Mouse (Mus musculus) MEL (cell line): ENCODE measurements around the gene Keap1. TPM values are rescaled to one million over a fixed set of nuclear protein-coding genes. Genes with fewer than 3 reads are reported as not detected.

ENCODE experiments used
- DNase-seq: peaks from one replicate; pipeline ENCODE4 v3.0.0; 2011; ENCODE audit warnings: low read depth, low spot score
- H3K27ac ChIP-seq: 2 replicates; pipeline ENCODE4 v1.5.1; 2012; ENCODE audit warnings: low read depth, mild to moderate bottlenecking, control low read depth, low read length, moderate library complexity; ENCODE audit not compliant: control insufficient read depth
- H3K27me3 ChIP-seq, 2 experiments: fragments of 150-350 bp in 1 of 2; sonication (generic) in 1 of 2; 2 replicates each; pipeline ENCODE4 v1.6.1; 2012; ENCODE audit warnings: low read length in 2 of 2, mild to moderate bottlenecking in 2 of 2, improper control_type of control experiment in 1 of 2, moderate library complexity in 1 of 2; ENCODE audit not compliant: insufficient read depth in 2 of 2, control insufficient read depth in 1 of 2
- H3K36me3 ChIP-seq, 2 experiments: 2 replicates each; pipeline ENCODE4 v1.6.1; 2012 to 2014; ENCODE audit warnings: low read length in 2 of 2, improper control_type of control experiment in 1 of 2, inconsistent platforms in 1 of 2, mild to moderate bottlenecking in 1 of 2; ENCODE audit not compliant: insufficient read depth in 2 of 2, control insufficient read depth in 1 of 2
- H3K4me1 ChIP-seq, 2 experiments: fragments of 150-350 bp in 1 of 2; sonication (generic) in 1 of 2; 2 replicates each; pipeline ENCODE4 v1.6.1; 2012; ENCODE audit warnings: low read length in 2 of 2, improper control_type of control experiment in 1 of 2, mild to moderate bottlenecking in 1 of 2; ENCODE audit not compliant: insufficient read depth in 2 of 2, control insufficient read depth in 1 of 2
- H3K4me3 ChIP-seq, 2 experiments: fragments of 150-350 bp in 1 of 2; sonication (generic) in 1 of 2; 2 replicates each; pipeline ENCODE4 v1.5.1; 2012; ENCODE audit warnings: low read depth in 2 of 2, low read length in 2 of 2, mild to moderate bottlenecking in 2 of 2, moderate library complexity in 2 of 2, control low read depth in 1 of 2, improper control_type of control experiment in 1 of 2; ENCODE audit not compliant: control insufficient read depth in 1 of 2, insufficient read depth in 1 of 2
- H3K79me2 ChIP-seq: 2 replicates; pipeline ENCODE4 v1.6.1; 2012; ENCODE audit warnings: mild to moderate bottlenecking, low read length, moderate library complexity; ENCODE audit not compliant: control insufficient read depth, poor library complexity, insufficient read depth
- H3K9ac ChIP-seq: 2 replicates; pipeline ENCODE4 v1.6.1; 2012; ENCODE audit warnings: low read depth, mild to moderate bottlenecking, control low read depth, low read length, moderate library complexity; ENCODE audit not compliant: control insufficient read depth, poor library complexity, severe bottlenecking
- H3K9me3 ChIP-seq: fragments of 150-350 bp; sonication (generic); replicated peaks from 2 replicates; pipeline ENCODE4 v1.6.1; 2012; ENCODE audit warnings: mild to moderate bottlenecking, low read length, improper control_type of control experiment, moderate library complexity; ENCODE audit not compliant: insufficient read depth
- BHLHE40 ChIP-seq: IDR thresholded peaks from 2 replicates; pipeline ENCODE4 v1.6.1; 2012; ENCODE audit warnings: low read depth, mild to moderate bottlenecking, inconsistent platforms, low read length, improper control_type of control experiment, borderline replicate concordance
- CHD2 ChIP-seq: IDR thresholded peaks from 2 replicates; pipeline ENCODE4 v1.6.1; 2011; ENCODE audit warnings: low read length, improper control_type of control experiment
- CTCF ChIP-seq, 3 experiments: IDR thresholded peaks in 2 of 3; conservative IDR thresholded peaks in 1 of 3; 2 replicates each; pipeline ENCODE4 v1.5.1; 2011 to 2012; ENCODE audit warnings: low read length in 3 of 3, low read depth in 2 of 3, mild to moderate bottlenecking in 2 of 3, improper control_type of control experiment in 1 of 3, inconsistent platforms in 1 of 3, mixed read lengths in 1 of 3, moderate library complexity in 1 of 3; ENCODE audit not compliant: control insufficient read depth in 1 of 3, insufficient read depth in 1 of 3, poor library complexity in 1 of 3, severe bottlenecking in 1 of 3
- E2F4 ChIP-seq: IDR thresholded peaks from 2 replicates; pipeline ENCODE4 v1.6.1; 2011; ENCODE audit warnings: low read depth, low read length, improper control_type of control experiment, borderline replicate concordance
- ELF1 ChIP-seq: IDR thresholded peaks from 2 replicates; pipeline ENCODE4 v1.6.1; 2014; ENCODE audit warnings: low read depth, mild to moderate bottlenecking, inconsistent platforms, low read length, improper control_type of control experiment, moderate library complexity
- EP300 ChIP-seq, 2 experiments: IDR thresholded peaks; 2 replicates each; pipeline ENCODE4 v1.6.1; 2011; ENCODE audit warnings: improper control_type of control experiment in 2 of 2, low read length in 2 of 2, low read depth in 1 of 2, mild to moderate bottlenecking in 1 of 2
- ETS1 ChIP-seq: IDR thresholded peaks from 2 replicates; pipeline ENCODE4 v1.6.1; 2012; ENCODE audit warnings: low read depth, mild to moderate bottlenecking, inconsistent platforms, low read length, improper control_type of control experiment, moderate library complexity
- GABPA ChIP-seq: IDR thresholded peaks from 2 replicates; pipeline ENCODE4 v1.6.1; 2012; ENCODE audit warnings: low read depth, mild to moderate bottlenecking, inconsistent platforms, low read length, improper control_type of control experiment, moderate library complexity
- HCFC1 ChIP-seq: IDR thresholded peaks from 2 replicates; pipeline ENCODE4 v1.6.1; 2012; ENCODE audit warnings: low read depth, mild to moderate bottlenecking, inconsistent platforms, low read length, improper control_type of control experiment, moderate library complexity
- KAT2A ChIP-seq: conservative IDR thresholded peaks from 2 replicates; pipeline ENCODE4 v1.6.1; 2012; ENCODE audit warnings: low read depth, low read length, improper control_type of control experiment, inconsistent platforms
- MAFK ChIP-seq: IDR thresholded peaks from 2 replicates; pipeline ENCODE4 v1.6.1; 2011; ENCODE audit warnings: low read depth, mild to moderate bottlenecking, low read length, improper control_type of control experiment, borderline replicate concordance
- MAX ChIP-seq: IDR thresholded peaks from 2 replicates; pipeline ENCODE4 v1.6.1; 2011; ENCODE audit warnings: low read length, improper control_type of control experiment
- MAZ ChIP-seq: IDR thresholded peaks from 2 replicates; pipeline ENCODE4 v1.6.1; 2012; ENCODE audit warnings: low read depth, mild to moderate bottlenecking, inconsistent platforms, low read length, improper control_type of control experiment
- MEF2A ChIP-seq: IDR thresholded peaks from 2 replicates; pipeline ENCODE4 v1.6.1; 2014; ENCODE audit warnings: low read depth, mild to moderate bottlenecking, inconsistent platforms, low read length, improper control_type of control experiment; ENCODE audit not compliant: poor library complexity, insufficient replicate concordance, severe bottlenecking; ENCODE audit errors: extremely low read depth
- MXI1 ChIP-seq: IDR thresholded peaks from 2 replicates; pipeline ENCODE4 v1.6.1; 2011; ENCODE audit warnings: mild to moderate bottlenecking, low read depth, low read length, improper control_type of control experiment
- MYB ChIP-seq: IDR thresholded peaks from 2 replicates; pipeline ENCODE4 v1.6.1; 2011; ENCODE audit warnings: mild to moderate bottlenecking, low read depth, low read length, improper control_type of control experiment
- MYC ChIP-seq: IDR thresholded peaks from 2 replicates; pipeline ENCODE4 v1.6.1; 2011; ENCODE audit warnings: low read depth, mild to moderate bottlenecking, low read length, improper control_type of control experiment, moderate library complexity
- NELFE ChIP-seq: IDR thresholded peaks from 2 replicates; pipeline ENCODE4 v1.6.1; 2011; ENCODE audit warnings: low read depth, low read length, improper control_type of control experiment
- POLR2A ChIP-seq, 2 experiments: IDR thresholded peaks; 2 replicates each; pipeline ENCODE4 v1.6.1; 2011 to 2012; ENCODE audit warnings: low read length in 2 of 2, mild to moderate bottlenecking in 2 of 2, control low read depth in 1 of 2, improper control_type of control experiment in 1 of 2, low read depth in 1 of 2, moderate library complexity in 1 of 2; ENCODE audit not compliant: control insufficient read depth in 1 of 2, insufficient read depth in 1 of 2, poor library complexity in 1 of 2
- POLR2AphosphoS5 ChIP-seq: IDR thresholded peaks from 2 replicates; pipeline ENCODE4 v1.6.1; 2012; ENCODE audit warnings: low read depth, borderline replicate concordance, mild to moderate bottlenecking, inconsistent platforms, low read length, moderate library complexity, mixed read lengths
- RAD21 ChIP-seq: IDR thresholded peaks from 2 replicates; pipeline ENCODE4 v1.6.1; 2011; ENCODE audit warnings: mild to moderate bottlenecking, low read depth, low read length, improper control_type of control experiment
- TAL1 ChIP-seq: IDR thresholded peaks from 2 replicates; pipeline ENCODE4 v1.6.1; 2012; ENCODE audit warnings: mild to moderate bottlenecking, inconsistent platforms, low read length, moderate library complexity, mixed read lengths
- TCF12 ChIP-seq: IDR thresholded peaks from 2 replicates; pipeline ENCODE4 v1.6.1; 2014; ENCODE audit warnings: low read depth, mild to moderate bottlenecking, inconsistent platforms, low read length, improper control_type of control experiment, moderate library complexity
- UBTF ChIP-seq: IDR thresholded peaks from 2 replicates; pipeline ENCODE4 v1.6.1; 2012; ENCODE audit warnings: low read depth, mild to moderate bottlenecking, inconsistent platforms, low read length, improper control_type of control experiment, moderate library complexity, borderline replicate concordance; ENCODE audit not compliant: insufficient read depth
- USF1 ChIP-seq: IDR thresholded peaks from 2 replicates; pipeline ENCODE4 v1.6.1; 2014; ENCODE audit warnings: low read depth, mild to moderate bottlenecking, inconsistent platforms, low read length, improper control_type of control experiment, moderate library complexity
- USF2 ChIP-seq, 2 experiments: IDR thresholded peaks; 2 replicates each; pipeline ENCODE4 v1.6.1; 2011 to 2012; ENCODE audit warnings: improper control_type of control experiment in 2 of 2, low read length in 2 of 2, borderline replicate concordance in 1 of 2, inconsistent platforms in 1 of 2, low read depth in 1 of 2, mild to moderate bottlenecking in 1 of 2; ENCODE audit not compliant: insufficient read depth in 1 of 2
- ZKSCAN1 ChIP-seq: IDR thresholded peaks from 2 replicates; pipeline ENCODE4 v1.6.1; 2012; ENCODE audit warnings: low read depth, mild to moderate bottlenecking, inconsistent platforms, low read length, improper control_type of control experiment, moderate library complexity
- ZMIZ1 ChIP-seq: IDR thresholded peaks from 2 replicates; pipeline ENCODE4 v1.6.1; 2012; ENCODE audit warnings: low read depth, mild to moderate bottlenecking, inconsistent platforms, low read length, improper control_type of control experiment, moderate library complexity
- polyA plus RNA-seq, 2 experiments: library from polyadenylated mRNA; stranded (reverse) in 1 of 2; unstranded in 1 of 2; fragments of >175 nt in 1 of 2; fragments of >200 nt in 1 of 2; gene quantifications; 2 replicates each; pipeline versions ENCODE4 v1.2.1 to v1.2.4; 2012; ENCODE audit warnings: low replicate concordance in 2 of 2, low read depth in 1 of 2; ENCODE audit not compliant: insufficient read length in 2 of 2, insufficient read depth in 1 of 2, missing spikeins in 1 of 2
- total RNA-seq: library from RNA; depleted of rRNA; stranded (reverse); fragments of 300-350 nt; gene quantifications from 2 replicates; pipeline ENCODE4 v1.2.3, GENCODE M21; 2012

Gene Keap1
- total and polyA plus RNA-seq, 3 experiments, result 67.5 to 174 (median 171) TPM

DNA sequence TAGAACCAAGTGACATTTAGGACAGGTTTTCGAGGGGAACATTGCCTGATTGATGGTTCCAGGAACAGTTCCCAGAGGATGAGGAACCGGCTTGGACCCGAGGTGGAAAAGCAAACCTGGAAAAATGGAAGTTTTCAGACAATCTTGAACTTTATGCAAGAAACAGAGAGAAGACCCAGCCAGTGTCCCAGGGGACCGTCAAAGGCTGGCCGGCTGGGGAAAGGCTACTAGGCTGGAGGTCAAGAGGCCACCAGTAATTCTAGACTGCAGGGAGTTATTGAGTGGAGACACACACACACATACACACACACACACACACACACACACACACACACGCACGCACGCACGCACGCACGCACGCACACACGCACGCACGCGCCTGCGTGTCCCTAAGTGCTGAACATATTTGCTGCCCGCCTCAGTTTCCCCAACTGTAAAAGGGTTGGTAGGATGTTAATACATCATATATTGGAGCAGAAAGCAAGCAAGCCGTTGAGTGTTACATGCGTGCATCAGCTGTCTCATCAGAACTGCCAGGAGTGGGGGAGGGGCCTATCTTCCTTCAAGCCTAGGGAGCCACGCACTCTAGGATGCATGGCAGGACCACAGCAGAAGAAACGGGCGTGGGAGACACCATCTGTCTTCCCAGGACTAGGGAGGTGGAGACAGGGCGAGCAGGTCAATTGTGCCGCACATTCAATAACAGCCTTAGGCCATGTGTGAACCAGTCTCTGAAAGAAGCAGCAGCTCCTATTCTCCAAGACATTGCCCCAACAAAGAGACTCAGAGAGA is 22.9 kb downstream of the Keap1 start:
- H3K79me2 ChIP-seq, result no peaks in the 10 kb centered on the region
- H3K36me3 ChIP-seq, result peaks cover 3 to 4% of the 10 kb centered on the region in 2 experiments; a peak in 3 of 4 replicates
- H3K27ac ChIP-seq, result no peak overlapping the region
- H3K4me1 ChIP-seq, result no peaks in the 10 kb centered on the region
- no peak overlapping the region for H3K9ac ChIP-seq
- H3K9me3 ChIP-seq, result no peaks in the 10 kb centered on the region
- TF ChIP-seq ZMIZ1 (no peak), POLR2AphosphoS5 (peak; percentile 21; the same call in 1 of the 2 replicates)
- no peaks in the 10 kb centered on the region for H3K27me3 ChIP-seq
- DNase-seq, result peak; percentile 41
- H3K4me3 ChIP-seq, result no peak overlapping the region

DNA sequence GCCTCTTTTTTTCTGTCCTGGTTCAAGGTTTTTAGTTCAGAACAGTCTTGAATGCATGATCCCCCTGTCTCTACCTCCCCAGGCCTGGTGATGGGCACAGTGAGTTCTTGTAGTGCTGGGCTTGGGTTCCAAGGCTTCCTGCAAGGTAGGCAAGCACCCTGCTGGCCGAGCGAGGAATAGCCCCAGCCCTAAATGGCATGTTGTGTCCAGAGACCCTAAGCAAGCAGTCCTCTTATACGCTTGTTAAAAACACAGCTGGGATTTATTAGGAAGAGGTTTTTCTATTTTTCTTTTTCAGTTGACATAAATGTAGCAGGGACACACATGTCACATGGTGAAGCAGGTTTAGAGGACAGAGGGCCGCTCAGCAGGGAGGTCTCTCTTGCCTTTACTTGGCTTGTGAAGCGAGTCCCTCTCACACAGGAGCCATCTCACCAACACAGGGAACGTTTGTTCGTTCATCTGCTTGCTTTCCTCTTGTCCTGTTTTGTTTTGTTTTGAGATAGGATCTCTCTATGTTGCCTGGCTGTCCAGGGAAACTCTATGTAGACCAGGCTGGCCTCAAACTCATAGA is 25.5 kb downstream of the Keap1 start:
- H3K4me3 ChIP-seq, result no peak overlapping the region
- H3K36me3 ChIP-seq, result peaks cover 0 to 6% of the 10 kb centered on the region in 2 experiments; a peak in 1 of 4 replicates
- H3K9ac ChIP-seq, result no peak overlapping the region
- no peaks in the 10 kb centered on the region for H3K4me1 ChIP-seq
- H3K27me3 ChIP-seq, result no peaks in the 10 kb centered on the region
- no peaks in the 10 kb centered on the region for H3K9me3 ChIP-seq
- DNase-seq, result peak; percentile 84
- H3K79me2 ChIP-seq, result no peaks in the 10 kb centered on the region
- H3K27ac ChIP-seq, result no peak overlapping the region
- no peak for TF ChIP-seq CHD2
- peak; percentile 76 to 99 (median 78) for TF ChIP-seq CTCF (IDR thresholded peaks at IDR 0.05 in 2 of 3, conservative IDR thresholded peaks at IDR 0.05 in 1 of 3; ENCODE audit: control insufficient read depth in 1 of 3, insufficient read depth in 1 of 3, low read depth in 2 of 3, low read length in 3 of 3, poor library complexity in 1 of 3, severe bottlenecking in 1 of 3)
- no peak for TF ChIP-seq MEF2A
- TF ChIP-seq BHLHE40, result no peak
- TF ChIP-seq RAD21, result peak; percentile 47
- TF ChIP-seq MXI1, result no peak; the same call in 1 of the 2 replicates
- no peak for TF ChIP-seq HCFC1
- no peak for TF ChIP-seq KAT2A
- no peak for TF ChIP-seq NELFE
- no peak for TF ChIP-seq ZKSCAN1
- no peak for TF ChIP-seq E2F4
- no peak for TF ChIP-seq TCF12
- no peak for TF ChIP-seq MAZ
- TF ChIP-seq GABPA, result no peak
- no peak for TF ChIP-seq POLR2A (IDR thresholded peaks at IDR 0.05; ENCODE audit: control insufficient read depth in 1 of 2, insufficient read depth in 1 of 2, low read depth in 1 of 2, low read length in 2 of 2, poor library complexity in 1 of 2)
- TF ChIP-seq MYB, result no peak
- no peak for TF ChIP-seq TAL1
- TF ChIP-seq POLR2AphosphoS5, result no peak
- TF ChIP-seq ZMIZ1, result no peak
- TF ChIP-seq ETS1, result no peak
- peak; percentile 27; the same call in 1 of the 2 replicates for TF ChIP-seq MAX
- TF ChIP-seq USF1, result no peak
- no peak for TF ChIP-seq UBTF
- 0 out of 2 replicates have a peak, but pooled peaks have one; percentile 23 for TF ChIP-seq MYC
- TF ChIP-seq ELF1, result no peak
- TF ChIP-seq MAFK, result no peak
- TF ChIP-seq USF2 (IDR thresholded peaks at IDR 0.05; ENCODE audit: borderline replicate concordance in 1 of 2, insufficient read depth in 1 of 2, low read depth in 1 of 2, low read length in 2 of 2), result no peak
- peak in 1 of 2 experiments; percentile 6; a peak in 1 of 4 replicates for TF ChIP-seq EP300 (IDR thresholded peaks at IDR 0.05; ENCODE audit: low read depth in 1 of 2, low read length in 2 of 2)
